Mouse (Mus musculus) adrenal gland, postnatal 36 days (tissue): Measurements from ENCODE around the gene Cd28. TPM values are rescaled to one million over a fixed set of nuclear protein-coding genes. Genes with fewer than 3 reads are reported as not detected.

Experiments
- DNase-seq, 2 experiments: peaks; one replicate each; pipeline ENCODE4 v3.0.0; 2021; ENCODE audit warnings: mixed read lengths in 1 of 2
- long read RNA-seq, 2 experiments: library from polyadenylated mRNA; stranded (forward); transcript quantifications; one replicate each; pipeline ENCODE4 v2.0.0; 2021; ENCODE audit warnings: borderline sequencing depth in 2 of 2
- total RNA-seq, 2 experiments: library from RNA; stranded (reverse); gene quantifications; 2 replicates each; pipeline ENCODE4 v1.2.3; 2021

Cd28 gene
- total RNA-seq, result 1 to 10 TPM in 1 of 2 experiments, under 1 TPM in 1; 0.69 to 1.5 TPM
- long read RNA-seq, experiment 1, full-length matches to known transcripts, result 1 of 1 reads
- long read RNA-seq, experiment 1, partial matches to known transcripts, result 0 of 1 reads
- long read RNA-seq, experiment 1, other reads (novel, unspliced or antisense), result 0 of 1 reads
- long read RNA-seq, experiment 2, result 0 reads

- DNase-seq, result no peak
These were observed at the start of gene Cd28 for GRCm38 (mm10) chr1:60716567-60716966. TSS of gene Cd28 (plus strand) at chr1:60716800.

DNA sequence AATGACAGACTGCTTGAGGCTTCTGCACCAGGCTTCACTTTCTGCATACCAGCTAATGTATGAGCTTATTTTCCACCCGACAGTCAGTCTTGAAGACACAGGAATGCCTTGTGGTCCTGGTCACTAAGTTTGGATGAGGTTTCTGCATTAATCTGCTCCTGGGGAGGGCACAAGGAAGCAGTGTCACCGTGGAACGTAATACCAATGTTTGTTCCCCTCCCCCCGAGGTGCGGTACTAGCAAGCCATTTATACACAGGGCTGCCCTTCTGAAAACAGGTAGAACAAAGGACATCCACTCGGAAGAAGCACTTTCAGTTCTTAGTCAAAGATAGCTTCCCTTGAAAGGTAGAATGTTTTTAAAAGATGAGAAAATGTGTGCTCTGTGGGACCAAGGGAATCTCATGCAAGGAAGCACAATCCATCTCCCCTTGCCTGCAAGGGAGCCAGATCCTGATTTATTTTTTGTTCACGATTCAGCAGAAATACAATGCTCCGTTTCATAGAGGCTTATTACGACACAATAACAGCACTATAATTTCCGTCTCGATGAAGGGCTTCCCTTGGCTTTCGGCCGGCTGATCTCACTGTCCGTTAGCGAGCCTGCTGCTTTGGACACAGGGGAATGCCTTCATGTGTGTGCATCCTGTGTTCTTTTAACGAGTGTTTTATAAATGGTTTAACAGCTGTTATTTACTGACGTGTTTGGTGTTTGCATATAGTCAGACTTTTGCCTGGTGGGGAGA is 48.6 kb upstream of the Cd28 start:
- peak in 1 of 2 experiments; percentile 12 for DNase-seq

DNA sequence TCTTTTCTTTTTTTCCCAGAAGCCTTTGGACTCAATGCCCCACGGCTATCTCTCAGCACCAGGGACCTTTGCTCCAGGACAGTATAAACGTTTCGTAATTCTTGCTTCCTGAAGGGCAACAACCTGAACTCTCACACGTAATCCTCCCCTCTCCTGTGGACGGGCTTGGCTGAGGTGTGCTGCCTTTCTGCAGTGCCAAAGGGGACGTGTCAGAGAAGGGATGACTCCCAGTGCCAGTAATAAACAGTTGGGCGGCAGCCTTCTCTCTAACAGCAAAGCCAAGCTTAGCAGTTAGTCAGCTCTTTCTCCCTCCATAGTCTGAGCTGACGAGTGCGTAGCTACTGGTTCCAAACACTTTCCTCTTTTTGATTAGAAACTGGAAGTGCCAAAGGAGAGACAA is 47.6 kb upstream of the Cd28 start:
- DNase-seq, result peak in 1 of 2 experiments; percentile 40

GRCm38 (mm10) chr1:60669664-60670063 is 46.9 kb upstream of the Cd28 start:
- DNase-seq, result no peak

- DNase-seq, result no peak
These were observed 46.4 kb upstream of the Cd28 start for GRCm38 (mm10) chr1:60670172-60670571.

GRCm38 (mm10) chr1:60683766-60684165 is 32.8 kb upstream of the Cd28 start:
- no peak for DNase-seq

- DNase-seq, result no peak
These were observed 20.3 kb upstream of the Cd28 start for GRCm38 (mm10) chr1:60696115-60696895.

DNA sequence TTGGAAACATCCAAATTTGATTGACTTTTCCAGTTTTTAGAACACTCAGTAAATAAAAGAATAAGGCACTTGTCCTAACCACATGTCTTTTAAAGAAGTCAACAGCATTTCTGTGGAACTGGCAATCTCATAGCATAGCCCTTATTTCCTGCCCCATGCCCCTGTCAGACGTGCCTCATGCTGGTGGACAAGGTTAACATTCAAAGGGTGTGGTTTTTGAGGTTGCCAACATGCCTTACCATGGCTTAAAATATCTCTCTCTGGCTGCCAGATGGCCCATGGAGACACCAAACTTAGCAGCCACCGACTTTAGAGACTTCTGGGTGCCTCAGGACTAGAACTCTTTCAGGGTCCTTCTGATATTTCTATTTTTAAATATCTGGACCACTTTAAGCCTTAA is 14.0 kb upstream of the Cd28 start:
- no peak for DNase-seq

- no peak for DNase-seq
These were observed 3.4 kb upstream of the Cd28 start for GRCm38 (mm10) chr1:60713238-60713637.

DNA sequence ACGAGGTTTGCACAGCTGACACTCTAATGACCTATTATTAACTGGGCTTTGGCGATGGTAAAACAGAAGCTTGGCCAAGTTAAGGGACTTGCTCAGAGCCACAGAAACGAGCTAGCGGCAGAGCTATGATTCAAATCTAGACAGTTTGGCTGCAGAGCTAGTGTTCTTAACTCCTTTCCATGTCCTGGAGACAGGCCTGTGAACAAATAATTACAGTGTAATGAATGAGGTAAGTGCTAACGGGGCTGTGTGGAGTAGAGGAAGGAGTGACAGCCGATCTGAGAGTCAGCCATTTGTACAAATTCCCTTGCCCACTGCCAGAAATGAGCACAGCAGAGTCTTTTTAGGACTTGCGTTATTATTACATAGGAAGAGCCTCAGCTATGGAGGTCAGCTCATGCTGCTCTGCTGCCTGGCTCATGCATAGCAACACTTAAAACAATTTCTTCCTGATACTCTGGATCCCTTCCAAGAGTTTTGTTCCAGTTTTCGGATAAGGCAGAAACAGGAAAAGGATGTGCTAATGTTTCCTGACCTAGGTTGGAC is 876 bp upstream of the Cd28 start:
- DNase-seq, result peak in 1 of 2 experiments; percentile 12

DNA sequence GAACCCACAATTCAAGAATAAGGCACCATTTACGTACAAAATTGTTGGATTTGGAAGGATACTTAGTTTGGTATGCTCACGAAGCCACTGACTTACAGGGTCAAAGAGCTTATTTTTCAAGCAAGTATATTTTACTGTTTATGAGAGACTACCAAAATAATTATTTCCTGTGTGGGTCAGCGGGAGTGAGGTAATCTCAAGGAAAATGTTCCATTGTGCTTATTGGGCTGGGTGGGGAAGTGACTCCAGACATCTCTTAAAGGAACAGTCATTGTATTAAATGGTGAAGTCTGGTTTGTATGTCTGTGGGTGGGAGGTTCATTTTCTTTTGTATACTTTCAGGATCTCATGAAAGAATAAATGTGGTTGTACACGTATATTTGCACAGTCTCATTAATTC is 2.0 kb downstream of the Cd28 start:
- no peak for DNase-seq

DNA sequence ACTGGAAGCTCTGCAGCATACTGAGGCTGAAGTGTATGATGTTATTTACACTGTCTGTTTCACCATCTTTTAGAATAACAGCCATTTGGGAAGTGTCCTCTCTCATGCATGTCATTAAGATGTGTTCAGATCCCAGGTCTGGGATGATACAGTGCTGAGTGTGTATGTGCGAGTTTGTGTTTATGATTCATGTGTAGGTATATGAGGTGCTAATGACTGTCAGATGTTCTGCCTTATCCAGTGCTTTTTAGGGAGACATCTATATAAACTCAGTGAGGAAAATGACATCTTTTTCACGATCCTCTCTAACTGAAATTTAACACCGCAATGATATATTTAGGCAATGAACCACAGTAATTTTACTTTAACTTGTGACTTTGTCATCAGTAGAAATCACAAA is 7.0 kb downstream of the Cd28 start:
- no peak for DNase-seq

GRCm38 (mm10) chr1:60731940-60732339 is 15.3 kb downstream of the Cd28 start:
- DNase-seq, result no peak

DNA sequence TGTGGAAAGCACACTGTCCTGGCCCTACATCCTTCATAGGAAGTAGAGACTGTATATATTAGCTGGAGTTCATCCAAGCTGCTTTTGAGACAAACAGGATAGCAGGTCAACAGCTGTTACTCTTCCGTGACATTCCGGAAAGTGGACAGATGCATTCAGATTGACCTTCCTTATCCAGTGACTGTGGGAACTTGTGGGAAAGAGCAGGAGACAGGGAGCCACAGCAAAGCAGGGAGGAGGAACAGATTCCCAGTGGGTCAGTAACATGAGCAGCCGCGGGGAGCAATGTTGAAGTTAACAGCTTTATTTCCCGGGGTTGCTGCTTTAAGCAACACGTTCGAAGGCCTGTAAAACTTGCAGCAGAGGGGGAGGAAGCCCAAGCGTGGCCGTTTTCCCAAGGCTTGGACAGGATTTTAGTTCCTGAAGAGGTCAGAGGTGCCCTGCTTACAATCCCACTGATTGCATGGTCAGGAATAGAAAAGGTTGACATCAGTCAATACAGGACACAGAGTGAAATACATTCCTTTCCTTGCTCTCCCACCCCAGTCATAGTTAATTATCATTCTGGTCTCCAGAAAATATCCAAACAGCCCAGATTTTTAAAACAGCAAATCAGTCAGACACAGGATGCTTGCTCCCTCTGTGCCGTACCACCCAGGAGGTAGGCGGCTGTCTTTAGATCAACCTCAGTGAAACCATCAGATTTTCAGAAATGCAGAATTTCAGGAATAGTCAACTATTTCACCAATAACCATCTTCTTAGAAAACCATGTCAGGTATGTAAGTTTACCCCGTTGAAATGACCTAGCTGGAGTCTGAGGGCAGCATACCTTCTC is 18.7 kb downstream of the Cd28 start:
- DNase-seq, result peak in 1 of 2 experiments; percentile 20

GRCm38 (mm10) chr1:60735908-60736280 is 19.3 kb downstream of the Cd28 start:
- DNase-seq, result no peak

GRCm38 (mm10) chr1:60744266-60744665 is 27.7 kb downstream of the Cd28 start:
- no peak for DNase-seq

DNA sequence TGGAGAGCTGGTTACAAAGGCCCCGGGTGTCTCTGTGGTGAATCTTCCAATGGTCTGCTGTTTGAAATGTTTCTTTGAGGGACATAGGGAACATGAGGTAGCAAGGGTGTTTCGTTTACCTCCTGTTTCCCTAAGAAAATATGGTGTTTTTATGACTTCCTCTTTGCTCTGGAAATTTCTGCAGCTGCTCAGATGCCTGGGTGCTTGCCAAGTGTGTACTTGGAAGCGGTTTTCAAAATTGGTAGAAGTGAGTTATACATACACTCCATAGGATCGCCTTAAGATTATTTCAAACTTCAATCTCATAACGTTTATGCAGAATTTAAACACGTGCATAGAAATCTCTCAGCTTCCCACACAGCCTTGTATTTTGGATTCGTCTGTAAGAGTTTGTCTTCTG is 29.1 kb downstream of the Cd28 start:
- peak in 1 of 2 experiments; percentile 43 for DNase-seq

DNA sequence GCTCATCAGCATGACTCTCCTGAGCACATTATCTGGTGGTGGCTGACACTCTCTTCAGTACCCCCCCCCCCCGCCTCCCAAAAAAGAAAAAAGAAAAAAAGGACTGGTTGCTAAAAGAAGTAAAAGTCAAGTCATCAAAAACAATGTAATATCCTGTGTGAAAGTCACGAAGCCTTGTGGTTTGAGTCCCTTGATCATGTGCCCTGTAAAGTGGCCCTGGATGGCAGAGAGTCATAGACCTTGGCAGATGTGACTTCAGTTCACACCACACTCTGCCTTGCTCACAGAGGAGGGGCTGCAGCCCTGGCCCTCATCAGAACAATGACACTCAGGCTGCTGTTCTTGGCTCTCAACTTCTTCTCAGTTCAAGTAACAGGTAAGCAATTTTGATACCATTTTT is 29.6 kb downstream of the Cd28 start:
- DNase-seq, result peak; percentile 35 to 50

GRCm38 (mm10) chr1:60746856-60747255 is 30.3 kb downstream of the Cd28 start:
- no peak for DNase-seq

GRCm38 (mm10) chr1:60748286-60748685 is 31.7 kb downstream of the Cd28 start:
- no peak for DNase-seq

DNA sequence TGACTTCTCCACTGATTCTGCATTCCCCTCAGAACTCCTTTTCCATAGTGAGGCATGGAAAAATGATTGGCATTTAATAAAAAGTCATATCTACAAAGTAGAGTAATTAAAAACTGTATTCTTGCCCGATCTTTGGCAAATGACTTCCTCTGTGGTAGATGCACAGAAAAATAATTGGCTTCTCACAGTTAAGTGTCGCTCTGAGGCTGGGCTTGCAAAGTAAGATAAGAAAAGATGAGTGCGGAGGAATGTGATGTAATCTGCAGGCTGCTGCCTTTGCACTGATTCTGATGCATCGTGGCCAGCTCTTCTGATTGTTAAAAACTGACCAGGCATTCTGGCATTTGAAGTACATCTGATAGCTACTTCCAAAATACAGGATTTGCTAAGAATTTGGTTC is 32.3 kb downstream of the Cd28 start:
- DNase-seq, result no peak

DNA sequence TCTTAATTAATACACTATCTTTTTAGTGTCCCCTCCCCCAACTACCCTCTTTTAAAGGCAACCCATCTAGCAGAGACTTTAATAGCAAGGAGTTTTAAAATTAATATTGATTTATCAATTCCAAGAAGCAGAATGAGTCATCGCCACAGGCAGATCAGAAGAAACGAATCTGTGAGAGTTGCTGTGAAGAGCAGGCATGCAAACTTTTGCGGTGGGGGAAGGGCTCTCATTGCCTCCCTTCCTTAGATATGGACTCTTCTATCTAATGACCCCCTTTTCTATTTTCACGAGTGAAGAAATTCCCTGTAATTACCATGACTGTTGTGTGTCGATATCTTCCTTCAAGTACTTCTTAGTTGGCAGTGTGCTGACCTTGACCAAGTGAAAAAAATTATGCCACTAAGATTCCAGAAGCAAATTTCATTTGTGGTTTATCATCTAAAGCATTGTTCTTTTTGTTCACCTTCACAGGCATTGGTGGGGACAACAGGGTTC is 32.8 kb downstream of the Cd28 start:
- peak in 1 of 2 experiments; percentile 9 for DNase-seq
